Mouse (Mus musculus): Measurements from ENCODE around the gene Ccdc174. TPM values are rescaled to one million over a fixed set of nuclear protein-coding genes. Genes with fewer than 3 reads are reported as not detected.

The Ccdc174 gene
- total and polyA plus RNA-seq, 3 experiments: 13.7 to 23.5 (median 18.8) TPM

- no peaks in the 10 kb centered on the region for H3K4me1 ChIP-seq (ENCODE audit: control insufficient read depth in 1 of 2, insufficient read depth in 2 of 2)
- H3K4me3 ChIP-seq (replicated peaks in 1 of 3; ENCODE audit: low read depth in 2 of 3, low read length in 2 of 3, poor library complexity in 1 of 3): no peak overlapping the region
- DNase-seq (ENCODE audit: extremely low read depth): no peak
- H3K9me3 ChIP-seq (replicated peaks; ENCODE audit: low read length): no peaks in the 10 kb centered on the region
- no peaks in the 10 kb centered on the region for H3K79me2 ChIP-seq (replicated peaks; ENCODE audit: control insufficient read depth, extremely low read depth, insufficient read depth, poor library complexity, severe bottlenecking)
- peaks cover 61% of the 10 kb centered on the region for H3K27me3 ChIP-seq (replicated peaks)
- no peak for TF ChIP-seq USF2 (conservative IDR thresholded peaks at IDR 0.05; ENCODE audit: low read depth, low read length)
- TF ChIP-seq SMC3 (IDR thresholded peaks at IDR 0.05; ENCODE audit: low read depth, low read length): no peak
- TF ChIP-seq KAT2A (IDR thresholded peaks at IDR 0.05; ENCODE audit: insufficient replicate concordance, low read length): no peak
- no peak for TF ChIP-seq HCFC1 (IDR thresholded peaks at IDR 0.05; ENCODE audit: low read depth, low read length)
- no peak for TF ChIP-seq JUN (IDR thresholded peaks at IDR 0.05; ENCODE audit: insufficient read depth, low read depth, low read length)
- TF ChIP-seq MYC (IDR thresholded peaks at IDR 0.05; ENCODE audit: low read depth, low read length): no peak
- no peak for TF ChIP-seq TBP (conservative IDR thresholded peaks at IDR 0.05; ENCODE audit: low read depth, low read length)
- no peak for TF ChIP-seq SIN3A (IDR thresholded peaks at IDR 0.05; ENCODE audit: low read length)
- TF ChIP-seq MXI1 (IDR thresholded peaks at IDR 0.05; ENCODE audit: low read depth, low read length): no peak
- TF ChIP-seq ELF1 (IDR thresholded peaks at IDR 0.05; ENCODE audit: low read depth, low read length): no peak
- no peak for TF ChIP-seq UBTF (IDR thresholded peaks at IDR 0.05; ENCODE audit: low read depth, low read length)
- no peak for TF ChIP-seq ZMIZ1 (IDR thresholded peaks at IDR 0.05; ENCODE audit: low read depth, low read length)
- no peak for TF ChIP-seq BHLHE40 (IDR thresholded peaks at IDR 0.05; ENCODE audit: low read depth, low read length)
- no peak for TF ChIP-seq MAZ (IDR thresholded peaks at IDR 0.05; ENCODE audit: low read depth, low read length)
- no peak for TF ChIP-seq MAX (IDR thresholded peaks at IDR 0.05; ENCODE audit: low read length)
- no peak for TF ChIP-seq RAD21 (IDR thresholded peaks at IDR 0.05; ENCODE audit: low read depth, low read length)
- no peak for TF ChIP-seq RCOR1 (conservative IDR thresholded peaks at IDR 0.05; ENCODE audit: low read depth, low read length)
- TF ChIP-seq MAFK (IDR thresholded peaks at IDR 0.05; ENCODE audit: insufficient replicate concordance, low read length): no peak
- TF ChIP-seq JUND (conservative IDR thresholded peaks at IDR 0.05; ENCODE audit: low read depth, low read length): no peak
- TF ChIP-seq CHD2 (IDR thresholded peaks at IDR 0.05; ENCODE audit: low read length): no peak
- in situ Hi-C loops (cut with MboI; ENCODE audit: low pct_ligation_motif_present, low pct_unique_long_range_greater_than_20kb, low sequenced_read_pairs): no loop called here
- H3K36me3 ChIP-seq (replicated peaks in 1 of 2; ENCODE audit: control insufficient read depth in 1 of 2, insufficient read depth in 1 of 2, low read length in 1 of 2): peaks cover 0 to 3% of the 10 kb centered on the region in 2 experiments
- H3K9ac ChIP-seq (ENCODE audit: insufficient read depth, low read depth): no peak overlapping the region
- dilution Hi-C loops (cut with MboI; ENCODE audit: extremely low pct_ligation_motif_present, extremely low pct_unique_long_range_greater_than_20kb, low sequenced_read_pairs): no loop called here
- H3K27ac ChIP-seq (ENCODE audit: insufficient read depth, low read depth): no peak overlapping the region
- H3K4me2 ChIP-seq (ENCODE audit: insufficient read depth, low read depth, poor library complexity, severe bottlenecking): no peak overlapping the region
Measured at GRCm38 (mm10) chr6:91868091-91868490, 9.8 kb upstream of the Ccdc174 start.

- dilution Hi-C loops (cut with MboI; ENCODE audit: extremely low pct_ligation_motif_present, extremely low pct_unique_long_range_greater_than_20kb, low sequenced_read_pairs) (no loop called here), in situ Hi-C loops (cut with MboI; ENCODE audit: low pct_ligation_motif_present, low pct_unique_long_range_greater_than_20kb, low sequenced_read_pairs) (no loop called here)
- no peak overlapping the region for H3K27ac ChIP-seq (ENCODE audit: insufficient read depth, low read depth)
- TF ChIP-seq MAFK (IDR thresholded peaks at IDR 0.05; ENCODE audit: insufficient replicate concordance, low read length) (no peak), ZMIZ1 (IDR thresholded peaks at IDR 0.05; ENCODE audit: low read depth, low read length) (no peak), MXI1 (IDR thresholded peaks at IDR 0.05; ENCODE audit: low read depth, low read length) (no peak), JUN (IDR thresholded peaks at IDR 0.05; ENCODE audit: insufficient read depth, low read depth, low read length) (no peak), ZNF384 (IDR thresholded peaks at IDR 0.05; ENCODE audit: low read depth, low read length) (no peak), UBTF (IDR thresholded peaks at IDR 0.05; ENCODE audit: low read depth, low read length) (no peak), CHD1 (IDR thresholded peaks at IDR 0.05; ENCODE audit: low read depth, low read length) (no peak)
- no peak for DNase-seq (ENCODE audit: extremely low read depth)
- H3K4me1 ChIP-seq (ENCODE audit: control insufficient read depth in 1 of 2, insufficient read depth in 2 of 2): peaks cover 0 to 2% of the 10 kb centered on the region in 2 experiments; a peak in 1 of 4 replicates
- no peaks in the 10 kb centered on the region for H3K36me3 ChIP-seq (replicated peaks in 1 of 2; ENCODE audit: control insufficient read depth in 1 of 2, insufficient read depth in 1 of 2, low read length in 1 of 2)
- no peak overlapping the region for H3K4me2 ChIP-seq (ENCODE audit: insufficient read depth, low read depth, poor library complexity, severe bottlenecking)
- no peaks in the 10 kb centered on the region for H3K9me3 ChIP-seq (replicated peaks; ENCODE audit: low read length)
- no peaks in the 10 kb centered on the region for H3K79me2 ChIP-seq (replicated peaks; ENCODE audit: control insufficient read depth, extremely low read depth, insufficient read depth, poor library complexity, severe bottlenecking)
- no peak overlapping the region for H3K9ac ChIP-seq (ENCODE audit: insufficient read depth, low read depth)
- no peak overlapping the region for H3K4me3 ChIP-seq (replicated peaks in 1 of 3; ENCODE audit: low read depth in 2 of 3, low read length in 2 of 3, poor library complexity in 1 of 3)
- peaks cover 34% of the 10 kb centered on the region for H3K27me3 ChIP-seq (replicated peaks)
Measured at GRCm38 (mm10) chr6:91872781-91873180, 5.1 kb upstream of the Ccdc174 start.

All from CH12.LX (cell line).